12 mouse cellular contexts compared by ENCODE assay signal in genomic region chr6:120955215-120955614, GRCm38 (mm10). TPM values are rescaled to one million over a fixed set of nuclear protein-coding genes. Genes with fewer than 3 reads are reported as not detected.
DNase-seq lines count a peak whose midpoint lies in the region; ATAC-seq lines count a peak whose summit lies in the region.
"Had no signal": no experiment of that assay in that cellular context is flagged by ENCODE, and none has a peak within 500 bp of the region (broad histone marks: within the 10 kb centered on the region; RNA-seq: fewer than 3 reads in every experiment).

No protein-coding gene starts in this region.

- H3K4me3 ChIP-seq in embryonic facial prominence, embryonic 14.5 days (ENCODE audit: low read depth, low read length), result no peak overlapping the region
- H3K4me3 ChIP-seq in embryonic facial prominence, embryonic 10.5 days, result no peak overlapping the region
- H3K4me3 ChIP-seq: embryonic facial prominence, embryonic 15.5 days had no signal

- no peak overlapping the region for H3K9ac ChIP-seq in embryonic facial prominence, embryonic 14.5 days (ENCODE audit: low read depth, low read length)
- H3K9ac ChIP-seq: embryonic facial prominence, embryonic 15.5 days had no signal

- no peak overlapping the region for H3K4me2 ChIP-seq in embryonic facial prominence, embryonic 14.5 days (ENCODE audit: low read depth, low read length)
- H3K4me2 ChIP-seq: embryonic facial prominence, embryonic 15.5 days had no signal

- H3K36me3 ChIP-seq in embryonic facial prominence, embryonic 14.5 days (ENCODE audit: control insufficient read depth, insufficient read depth, low read length), result peaks cover 39% of the 10 kb centered on the region
- H3K36me3 ChIP-seq in embryonic facial prominence, embryonic 10.5 days (replicated peaks), result peaks cover 74% of the 10 kb centered on the region

- no peaks in the 10 kb centered on the region for H3K4me1 ChIP-seq in embryonic facial prominence, embryonic 14.5 days (ENCODE audit: control insufficient read depth, insufficient read depth, low read length)
- H3K4me1 ChIP-seq in embryonic facial prominence, embryonic 10.5 days, result no peaks in the 10 kb centered on the region
- H3K4me1 ChIP-seq: embryonic facial prominence, embryonic 15.5 days had no signal

- peak; percentile 37 for DNase-seq in embryonic facial prominence, embryonic 14.5 days (ENCODE audit: low spot score)
- no peak for DNase-seq in embryonic facial prominence, embryonic 10.5 days (ENCODE audit: low spot score)
- peak; percentile 61 for DNase-seq in CD4-positive helper T cell, adult 2 months (ENCODE audit: low read depth, low spot score)
- peak; percentile 85 for DNase-seq in induced T-regulatory cell, adult 2 months (ENCODE audit: low read depth)
- peak; percentile 38 to 49 for DNase-seq in monocyte, adult 2 months (ENCODE audit: low read depth in 1 of 2, low spot score in 2 of 2)
- no peak for DNase-seq in frontal cortex, postnatal 14 days (ENCODE audit: low spot score in 2 of 2)
- no peak for DNase-seq in right cerebral cortex, postnatal 14 days
- DNase-seq in gastrocnemius, adult 18-20 months (ENCODE audit: low spot score), result no peak
- DNase-seq: adrenal gland, postnatal 10 days; left cerebral cortex, postnatal 4 days had no signal

- no peak overlapping the region for H3K27ac ChIP-seq in embryonic facial prominence, embryonic 14.5 days (replicated peaks; ENCODE audit: low read depth, low read length)
- H3K27ac ChIP-seq in embryonic facial prominence, embryonic 10.5 days (replicated peaks), result no peak overlapping the region
- H3K27ac ChIP-seq: embryonic facial prominence, embryonic 15.5 days had no signal

- no peaks in the 10 kb centered on the region for H3K9me3 ChIP-seq in embryonic facial prominence, embryonic 14.5 days (ENCODE audit: control insufficient read depth, low read length)
- no peaks in the 10 kb centered on the region for H3K9me3 ChIP-seq in embryonic facial prominence, embryonic 10.5 days
- H3K9me3 ChIP-seq: embryonic facial prominence, embryonic 15.5 days had no signal

- no peak for ATAC-seq in embryonic facial prominence, embryonic 14.5 days (ENCODE audit: low read depth)
- ATAC-seq: intestine, postnatal 0 days had no signal

- no peaks in the 10 kb centered on the region for H3K27me3 ChIP-seq in embryonic facial prominence, embryonic 14.5 days (replicated peaks; ENCODE audit: control insufficient read depth, insufficient read depth, low read length)
- H3K27me3 ChIP-seq in embryonic facial prominence, embryonic 10.5 days (replicated peaks; ENCODE audit: low read depth, poor library complexity, severe bottlenecking), result no peaks in the 10 kb centered on the region
- H3K27me3 ChIP-seq: embryonic facial prominence, embryonic 15.5 days had no signal

- 67% methylated on average over 3 of the region's 3 CpGs for WGBS in embryonic facial prominence, embryonic 14.5 days
- 80% methylated on average over 3 of the region's 3 CpGs for WGBS in embryonic facial prominence, embryonic 10.5 days

RNA-seq across cellular contexts. Expression of gene Bid, which starts 38.6 kb away (rescaled TPM):
- 13.4 and 18.2 TPM in 2 replicates for polyA plus RNA-seq in embryonic facial prominence, embryonic 14.5 days (2014; fragmentation: Nextera tagmentation; extraction: Ambion mirVana)
- 16.8 and 19.4 TPM in 2 replicates for polyA plus RNA-seq in embryonic facial prominence, embryonic 10.5 days (2016; fragmentation: Nextera tagmentation; extraction: Ambion mirVana)
- total RNA-seq in gastrocnemius, adult 18-20 months (2021), result under 1 TPM; 0.39 to 0.78 TPM

Comparison
In these comparisons a context has a peak if more than half of its experiments do, and no peak if none do; other contexts are left out.
1. DNase-seq: peak in embryonic facial prominence, embryonic 14.5 days (single experiment), CD4-positive helper T cell, adult 2 months (single experiment), induced T-regulatory cell, adult 2 months (single experiment) and monocyte, adult 2 months (2 of 2); none in embryonic facial prominence, embryonic 10.5 days (single experiment), frontal cortex, postnatal 14 days (0 of 2), right cerebral cortex, postnatal 14 days (single experiment) and gastrocnemius, adult 18-20 months (single experiment).